Mouse (Mus musculus) MEL (cell line): Measurements from ENCODE around the gene Ror1. TPM values are rescaled to one million over a fixed set of nuclear protein-coding genes. Genes with fewer than 3 reads are reported as not detected.

ENCODE experiments used
- DNase-seq: peaks from one replicate; pipeline ENCODE4 v3.0.0; 2011; ENCODE audit warnings: low read depth, low spot score
- H3K27ac ChIP-seq: 2 replicates; pipeline ENCODE4 v1.5.1; 2012; ENCODE audit warnings: low read depth, mild to moderate bottlenecking, control low read depth, low read length, moderate library complexity; ENCODE audit not compliant: control insufficient read depth
- H3K27me3 ChIP-seq, 2 experiments: fragments of 150-350 bp in 1 of 2; sonication (generic) in 1 of 2; 2 replicates each; pipeline ENCODE4 v1.6.1; 2012; ENCODE audit warnings: low read length in 2 of 2, mild to moderate bottlenecking in 2 of 2, improper control_type of control experiment in 1 of 2, moderate library complexity in 1 of 2; ENCODE audit not compliant: insufficient read depth in 2 of 2, control insufficient read depth in 1 of 2
- H3K36me3 ChIP-seq, 2 experiments: 2 replicates each; pipeline ENCODE4 v1.6.1; 2012 to 2014; ENCODE audit warnings: low read length in 2 of 2, improper control_type of control experiment in 1 of 2, inconsistent platforms in 1 of 2, mild to moderate bottlenecking in 1 of 2; ENCODE audit not compliant: insufficient read depth in 2 of 2, control insufficient read depth in 1 of 2
- H3K4me1 ChIP-seq, 2 experiments: fragments of 150-350 bp in 1 of 2; sonication (generic) in 1 of 2; 2 replicates each; pipeline ENCODE4 v1.6.1; 2012; ENCODE audit warnings: low read length in 2 of 2, improper control_type of control experiment in 1 of 2, mild to moderate bottlenecking in 1 of 2; ENCODE audit not compliant: insufficient read depth in 2 of 2, control insufficient read depth in 1 of 2
- H3K4me3 ChIP-seq, 2 experiments: fragments of 150-350 bp in 1 of 2; sonication (generic) in 1 of 2; 2 replicates each; pipeline ENCODE4 v1.5.1; 2012; ENCODE audit warnings: low read depth in 2 of 2, low read length in 2 of 2, mild to moderate bottlenecking in 2 of 2, moderate library complexity in 2 of 2, control low read depth in 1 of 2, improper control_type of control experiment in 1 of 2; ENCODE audit not compliant: control insufficient read depth in 1 of 2, insufficient read depth in 1 of 2
- H3K79me2 ChIP-seq: 2 replicates; pipeline ENCODE4 v1.6.1; 2012; ENCODE audit warnings: mild to moderate bottlenecking, low read length, moderate library complexity; ENCODE audit not compliant: control insufficient read depth, poor library complexity, insufficient read depth
- H3K9ac ChIP-seq: 2 replicates; pipeline ENCODE4 v1.6.1; 2012; ENCODE audit warnings: low read depth, mild to moderate bottlenecking, control low read depth, low read length, moderate library complexity; ENCODE audit not compliant: control insufficient read depth, poor library complexity, severe bottlenecking
- H3K9me3 ChIP-seq: fragments of 150-350 bp; sonication (generic); replicated peaks from 2 replicates; pipeline ENCODE4 v1.6.1; 2012; ENCODE audit warnings: mild to moderate bottlenecking, low read length, improper control_type of control experiment, moderate library complexity; ENCODE audit not compliant: insufficient read depth
- BHLHE40 ChIP-seq: IDR thresholded peaks from 2 replicates; pipeline ENCODE4 v1.6.1; 2012; ENCODE audit warnings: low read depth, mild to moderate bottlenecking, inconsistent platforms, low read length, improper control_type of control experiment, borderline replicate concordance
- CHD1 ChIP-seq: IDR thresholded peaks from 2 replicates; pipeline ENCODE4 v1.6.1; 2012; ENCODE audit warnings: low read depth, mild to moderate bottlenecking, inconsistent platforms, low read length, improper control_type of control experiment
- CTCF ChIP-seq, 3 experiments: IDR thresholded peaks in 2 of 3; conservative IDR thresholded peaks in 1 of 3; 2 replicates each; pipeline ENCODE4 v1.5.1; 2011 to 2012; ENCODE audit warnings: low read length in 3 of 3, low read depth in 2 of 3, mild to moderate bottlenecking in 2 of 3, improper control_type of control experiment in 1 of 3, inconsistent platforms in 1 of 3, mixed read lengths in 1 of 3, moderate library complexity in 1 of 3; ENCODE audit not compliant: control insufficient read depth in 1 of 3, insufficient read depth in 1 of 3, poor library complexity in 1 of 3, severe bottlenecking in 1 of 3
- GABPA ChIP-seq: IDR thresholded peaks from 2 replicates; pipeline ENCODE4 v1.6.1; 2012; ENCODE audit warnings: low read depth, mild to moderate bottlenecking, inconsistent platforms, low read length, improper control_type of control experiment, moderate library complexity
- GATA1 ChIP-seq: IDR thresholded peaks from 2 replicates; pipeline ENCODE4 v1.6.1; 2011; ENCODE audit warnings: low read depth, low read length, improper control_type of control experiment
- HCFC1 ChIP-seq: IDR thresholded peaks from 2 replicates; pipeline ENCODE4 v1.6.1; 2012; ENCODE audit warnings: low read depth, mild to moderate bottlenecking, inconsistent platforms, low read length, improper control_type of control experiment, moderate library complexity
- JUND ChIP-seq: IDR thresholded peaks from 2 replicates; pipeline ENCODE4 v1.6.1; 2011; ENCODE audit warnings: low read depth, mild to moderate bottlenecking, improper control_type of control experiment, low read length
- MAFK ChIP-seq: IDR thresholded peaks from 2 replicates; pipeline ENCODE4 v1.6.1; 2011; ENCODE audit warnings: low read depth, mild to moderate bottlenecking, low read length, improper control_type of control experiment, borderline replicate concordance
- MEF2A ChIP-seq: IDR thresholded peaks from 2 replicates; pipeline ENCODE4 v1.6.1; 2014; ENCODE audit warnings: low read depth, mild to moderate bottlenecking, inconsistent platforms, low read length, improper control_type of control experiment; ENCODE audit not compliant: poor library complexity, insufficient replicate concordance, severe bottlenecking; ENCODE audit errors: extremely low read depth
- MYC ChIP-seq: IDR thresholded peaks from 2 replicates; pipeline ENCODE4 v1.6.1; 2011; ENCODE audit warnings: low read depth, mild to moderate bottlenecking, low read length, improper control_type of control experiment, moderate library complexity
- NELFE ChIP-seq: IDR thresholded peaks from 2 replicates; pipeline ENCODE4 v1.6.1; 2011; ENCODE audit warnings: low read depth, low read length, improper control_type of control experiment
- POLR2A ChIP-seq, 2 experiments: IDR thresholded peaks; 2 replicates each; pipeline ENCODE4 v1.6.1; 2011 to 2012; ENCODE audit warnings: low read length in 2 of 2, mild to moderate bottlenecking in 2 of 2, control low read depth in 1 of 2, improper control_type of control experiment in 1 of 2, low read depth in 1 of 2, moderate library complexity in 1 of 2; ENCODE audit not compliant: control insufficient read depth in 1 of 2, insufficient read depth in 1 of 2, poor library complexity in 1 of 2
- RAD21 ChIP-seq: IDR thresholded peaks from 2 replicates; pipeline ENCODE4 v1.6.1; 2011; ENCODE audit warnings: mild to moderate bottlenecking, low read depth, low read length, improper control_type of control experiment
- TAL1 ChIP-seq: IDR thresholded peaks from 2 replicates; pipeline ENCODE4 v1.6.1; 2012; ENCODE audit warnings: mild to moderate bottlenecking, inconsistent platforms, low read length, moderate library complexity, mixed read lengths
- TBP ChIP-seq: IDR thresholded peaks from 2 replicates; pipeline ENCODE4 v1.8.0; 2011; ENCODE audit warnings: low read depth, low read length, improper control_type of control experiment
- USF1 ChIP-seq: IDR thresholded peaks from 2 replicates; pipeline ENCODE4 v1.6.1; 2014; ENCODE audit warnings: low read depth, mild to moderate bottlenecking, inconsistent platforms, low read length, improper control_type of control experiment, moderate library complexity
- USF2 ChIP-seq, 2 experiments: IDR thresholded peaks; 2 replicates each; pipeline ENCODE4 v1.6.1; 2011 to 2012; ENCODE audit warnings: improper control_type of control experiment in 2 of 2, low read length in 2 of 2, borderline replicate concordance in 1 of 2, inconsistent platforms in 1 of 2, low read depth in 1 of 2, mild to moderate bottlenecking in 1 of 2; ENCODE audit not compliant: insufficient read depth in 1 of 2
- ZNF384 ChIP-seq: IDR thresholded peaks from 2 replicates; pipeline ENCODE4 v1.6.1; 2012; ENCODE audit warnings: low read depth, mild to moderate bottlenecking, inconsistent platforms, low read length, improper control_type of control experiment
- polyA plus RNA-seq, 2 experiments: library from polyadenylated mRNA; stranded (reverse) in 1 of 2; unstranded in 1 of 2; fragments of >175 nt in 1 of 2; fragments of >200 nt in 1 of 2; gene quantifications; 2 replicates each; pipeline versions ENCODE4 v1.2.1 to v1.2.4; 2012; ENCODE audit warnings: low replicate concordance in 2 of 2, low read depth in 1 of 2; ENCODE audit not compliant: insufficient read length in 2 of 2, insufficient read depth in 1 of 2, missing spikeins in 1 of 2
- total RNA-seq: library from RNA; depleted of rRNA; stranded (reverse); fragments of 300-350 nt; gene quantifications from 2 replicates; pipeline ENCODE4 v1.2.3, GENCODE M21; 2012

Gene Ror1
- total and polyA plus RNA-seq, 3 experiments: not detected

- H3K79me2 ChIP-seq: no peaks in the 10 kb centered on the region
- TF ChIP-seq TBP: no peak
- TF ChIP-seq USF2 (IDR thresholded peaks at IDR 0.05; ENCODE audit: borderline replicate concordance in 1 of 2, insufficient read depth in 1 of 2, low read depth in 1 of 2, low read length in 2 of 2): no peak
- H3K4me1 ChIP-seq: peaks cover 0 to 4% of the 10 kb centered on the region in 2 experiments; a peak in 2 of 4 replicates
- no peak for DNase-seq
- no peaks in the 10 kb centered on the region for H3K9me3 ChIP-seq
- H3K27ac ChIP-seq: no peak overlapping the region
- no peak overlapping the region for H3K4me3 ChIP-seq
- H3K9ac ChIP-seq: no peak overlapping the region
- H3K36me3 ChIP-seq: peaks cover 0 to 3% of the 10 kb centered on the region in 2 experiments; a peak in 1 of 4 replicates
- H3K27me3 ChIP-seq: no peaks in the 10 kb centered on the region
These were observed 39.5 kb upstream of the Ror1 start for GRCm38 (mm10) chr4:100056046-100056445.

DNA sequence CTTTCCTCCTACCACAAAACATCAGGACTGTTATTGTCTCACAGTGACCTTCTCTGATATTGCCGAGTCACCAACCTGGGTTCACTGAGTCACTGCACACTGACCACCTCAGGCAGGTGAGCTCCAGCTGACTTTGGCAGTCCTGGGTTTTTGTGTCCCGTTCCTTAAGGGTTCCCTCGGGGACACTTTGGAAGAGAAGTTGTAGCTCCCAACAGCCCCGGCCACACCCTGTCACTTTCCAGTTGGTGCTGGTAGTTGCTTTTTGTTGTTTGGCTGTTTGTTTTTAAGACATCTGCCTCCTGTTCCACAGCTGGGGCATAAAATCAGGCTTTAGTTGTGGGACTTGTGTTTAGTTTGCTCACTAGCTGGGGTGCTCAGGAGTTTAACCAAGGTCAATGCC is 39.1 kb upstream of the Ror1 start:
- Histone ChIP-seq H3K4me1 (peaks cover 0 to 4% of the 10 kb centered on the region in 2 experiments; a peak in 2 of 4 replicates), H3K4me3 (no peak overlapping the region), H3K27me3 (no peaks in the 10 kb centered on the region), H3K36me3 (peaks cover 0 to 3% of the 10 kb centered on the region in 2 experiments; a peak in 1 of 4 replicates), H3K9me3 (no peaks in the 10 kb centered on the region), H3K79me2 (no peaks in the 10 kb centered on the region), H3K27ac (no peak overlapping the region), H3K9ac (no peak overlapping the region)
- DNase-seq: no peak
- TF ChIP-seq CHD1 (no peak), USF1 (no peak), MAFK (no peak)

DNA sequence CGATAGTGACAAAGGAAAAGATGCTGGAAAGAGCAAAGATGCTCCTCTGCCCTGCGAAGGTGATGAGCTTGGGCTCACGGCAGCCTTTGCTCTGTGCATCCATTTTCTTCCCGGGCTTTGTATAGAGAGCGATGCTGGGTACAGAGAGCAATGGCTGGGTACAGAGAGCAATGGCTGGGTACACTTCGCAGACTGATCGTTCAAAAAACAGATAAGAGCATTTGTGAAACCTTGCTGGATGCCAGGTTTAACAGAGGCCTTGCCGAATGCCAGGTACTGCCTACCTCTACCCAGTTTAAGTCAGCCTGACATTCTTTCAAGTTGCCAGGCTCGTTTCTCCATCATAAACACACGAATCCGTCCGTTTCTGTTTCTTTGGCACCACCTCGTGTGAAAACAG is 38.2 kb upstream of the Ror1 start:
- Histone ChIP-seq H3K79me2 (no peaks in the 10 kb centered on the region), H3K4me3 (no peak overlapping the region), H3K9ac (no peak overlapping the region), H3K36me3 (no peaks in the 10 kb centered on the region), H3K9me3 (no peaks in the 10 kb centered on the region), H3K27me3 (no peaks in the 10 kb centered on the region), H3K27ac (no peak overlapping the region), H3K4me1 (no peaks in the 10 kb centered on the region; a peak in 1 of 4 replicates)
- no peak for DNase-seq
- TF ChIP-seq CTCF (IDR thresholded peaks at IDR 0.05 in 2 of 3, conservative IDR thresholded peaks at IDR 0.05 in 1 of 3; ENCODE audit: control insufficient read depth in 1 of 3, insufficient read depth in 1 of 3, low read depth in 2 of 3, low read length in 3 of 3, poor library complexity in 1 of 3, severe bottlenecking in 1 of 3) (no peak), GABPA (no peak), GATA1 (no peak), JUND (no peak), ZNF384 (no peak), MYC (no peak), BHLHE40 (no peak), TAL1 (no peak), MEF2A (no peak), RAD21 (no peak), POLR2A (IDR thresholded peaks at IDR 0.05; ENCODE audit: control insufficient read depth in 1 of 2, insufficient read depth in 1 of 2, low read depth in 1 of 2, low read length in 2 of 2, poor library complexity in 1 of 2) (no peak), HCFC1 (no peak), NELFE (no peak)
